Mouse (Mus musculus) MEL (cell line): Measurements from ENCODE around the gene Gm20521. TPM values are rescaled to one million over a fixed set of nuclear protein-coding genes. Genes with fewer than 3 reads are reported as not detected.

Source experiments
- DNase-seq: peaks from one replicate; pipeline ENCODE4 v3.0.0; 2011; ENCODE audit warnings: low read depth, low spot score
- H3K27ac ChIP-seq: 2 replicates; pipeline ENCODE4 v1.5.1; 2012; ENCODE audit warnings: low read depth, mild to moderate bottlenecking, control low read depth, low read length, moderate library complexity; ENCODE audit not compliant: control insufficient read depth
- H3K27me3 ChIP-seq, 2 experiments: fragments of 150-350 bp in 1 of 2; sonication (generic) in 1 of 2; 2 replicates each; pipeline ENCODE4 v1.6.1; 2012; ENCODE audit warnings: low read length in 2 of 2, mild to moderate bottlenecking in 2 of 2, improper control_type of control experiment in 1 of 2, moderate library complexity in 1 of 2; ENCODE audit not compliant: insufficient read depth in 2 of 2, control insufficient read depth in 1 of 2
- H3K36me3 ChIP-seq, 2 experiments: 2 replicates each; pipeline ENCODE4 v1.6.1; 2012 to 2014; ENCODE audit warnings: low read length in 2 of 2, improper control_type of control experiment in 1 of 2, inconsistent platforms in 1 of 2, mild to moderate bottlenecking in 1 of 2; ENCODE audit not compliant: insufficient read depth in 2 of 2, control insufficient read depth in 1 of 2
- H3K4me1 ChIP-seq, 2 experiments: fragments of 150-350 bp in 1 of 2; sonication (generic) in 1 of 2; 2 replicates each; pipeline ENCODE4 v1.6.1; 2012; ENCODE audit warnings: low read length in 2 of 2, improper control_type of control experiment in 1 of 2, mild to moderate bottlenecking in 1 of 2; ENCODE audit not compliant: insufficient read depth in 2 of 2, control insufficient read depth in 1 of 2
- H3K4me3 ChIP-seq, 2 experiments: fragments of 150-350 bp in 1 of 2; sonication (generic) in 1 of 2; 2 replicates each; pipeline ENCODE4 v1.5.1; 2012; ENCODE audit warnings: low read depth in 2 of 2, low read length in 2 of 2, mild to moderate bottlenecking in 2 of 2, moderate library complexity in 2 of 2, control low read depth in 1 of 2, improper control_type of control experiment in 1 of 2; ENCODE audit not compliant: control insufficient read depth in 1 of 2, insufficient read depth in 1 of 2
- H3K79me2 ChIP-seq: 2 replicates; pipeline ENCODE4 v1.6.1; 2012; ENCODE audit warnings: mild to moderate bottlenecking, low read length, moderate library complexity; ENCODE audit not compliant: control insufficient read depth, poor library complexity, insufficient read depth
- H3K9ac ChIP-seq: 2 replicates; pipeline ENCODE4 v1.6.1; 2012; ENCODE audit warnings: low read depth, mild to moderate bottlenecking, control low read depth, low read length, moderate library complexity; ENCODE audit not compliant: control insufficient read depth, poor library complexity, severe bottlenecking
- H3K9me3 ChIP-seq: fragments of 150-350 bp; sonication (generic); replicated peaks from 2 replicates; pipeline ENCODE4 v1.6.1; 2012; ENCODE audit warnings: mild to moderate bottlenecking, low read length, improper control_type of control experiment, moderate library complexity; ENCODE audit not compliant: insufficient read depth
- CHD1 ChIP-seq: IDR thresholded peaks from 2 replicates; pipeline ENCODE4 v1.6.1; 2012; ENCODE audit warnings: low read depth, mild to moderate bottlenecking, inconsistent platforms, low read length, improper control_type of control experiment
- CHD2 ChIP-seq: IDR thresholded peaks from 2 replicates; pipeline ENCODE4 v1.6.1; 2011; ENCODE audit warnings: low read length, improper control_type of control experiment
- E2F4 ChIP-seq: IDR thresholded peaks from 2 replicates; pipeline ENCODE4 v1.6.1; 2011; ENCODE audit warnings: low read depth, low read length, improper control_type of control experiment, borderline replicate concordance
- ELF1 ChIP-seq: IDR thresholded peaks from 2 replicates; pipeline ENCODE4 v1.6.1; 2014; ENCODE audit warnings: low read depth, mild to moderate bottlenecking, inconsistent platforms, low read length, improper control_type of control experiment, moderate library complexity
- EP300 ChIP-seq, 2 experiments: IDR thresholded peaks; 2 replicates each; pipeline ENCODE4 v1.6.1; 2011; ENCODE audit warnings: improper control_type of control experiment in 2 of 2, low read length in 2 of 2, low read depth in 1 of 2, mild to moderate bottlenecking in 1 of 2
- ETS1 ChIP-seq: IDR thresholded peaks from 2 replicates; pipeline ENCODE4 v1.6.1; 2012; ENCODE audit warnings: low read depth, mild to moderate bottlenecking, inconsistent platforms, low read length, improper control_type of control experiment, moderate library complexity
- GATA1 ChIP-seq: IDR thresholded peaks from 2 replicates; pipeline ENCODE4 v1.6.1; 2011; ENCODE audit warnings: low read depth, low read length, improper control_type of control experiment
- HCFC1 ChIP-seq: IDR thresholded peaks from 2 replicates; pipeline ENCODE4 v1.6.1; 2012; ENCODE audit warnings: low read depth, mild to moderate bottlenecking, inconsistent platforms, low read length, improper control_type of control experiment, moderate library complexity
- JUND ChIP-seq: IDR thresholded peaks from 2 replicates; pipeline ENCODE4 v1.6.1; 2011; ENCODE audit warnings: low read depth, mild to moderate bottlenecking, improper control_type of control experiment, low read length
- KAT2A ChIP-seq: conservative IDR thresholded peaks from 2 replicates; pipeline ENCODE4 v1.6.1; 2012; ENCODE audit warnings: low read depth, low read length, improper control_type of control experiment, inconsistent platforms
- MAX ChIP-seq: IDR thresholded peaks from 2 replicates; pipeline ENCODE4 v1.6.1; 2011; ENCODE audit warnings: low read length, improper control_type of control experiment
- MAZ ChIP-seq: IDR thresholded peaks from 2 replicates; pipeline ENCODE4 v1.6.1; 2012; ENCODE audit warnings: low read depth, mild to moderate bottlenecking, inconsistent platforms, low read length, improper control_type of control experiment
- MXI1 ChIP-seq: IDR thresholded peaks from 2 replicates; pipeline ENCODE4 v1.6.1; 2011; ENCODE audit warnings: mild to moderate bottlenecking, low read depth, low read length, improper control_type of control experiment
- NELFE ChIP-seq: IDR thresholded peaks from 2 replicates; pipeline ENCODE4 v1.6.1; 2011; ENCODE audit warnings: low read depth, low read length, improper control_type of control experiment
- POLR2AphosphoS2 ChIP-seq: IDR thresholded peaks from 2 replicates; pipeline ENCODE4 v1.6.1; 2011; ENCODE audit warnings: low read length, improper control_type of control experiment
- POLR2AphosphoS5 ChIP-seq: IDR thresholded peaks from 2 replicates; pipeline ENCODE4 v1.6.1; 2012; ENCODE audit warnings: low read depth, borderline replicate concordance, mild to moderate bottlenecking, inconsistent platforms, low read length, moderate library complexity, mixed read lengths
- SIN3A ChIP-seq: IDR thresholded peaks from 2 replicates; pipeline ENCODE4 v1.6.1; 2012; ENCODE audit warnings: low read length, improper control_type of control experiment, inconsistent platforms
- SMC3 ChIP-seq: IDR thresholded peaks from 2 replicates; pipeline ENCODE4 v1.6.1; 2011; ENCODE audit warnings: low read depth, low read length, improper control_type of control experiment
- TAL1 ChIP-seq: IDR thresholded peaks from 2 replicates; pipeline ENCODE4 v1.6.1; 2012; ENCODE audit warnings: mild to moderate bottlenecking, inconsistent platforms, low read length, moderate library complexity, mixed read lengths
- TBP ChIP-seq: IDR thresholded peaks from 2 replicates; pipeline ENCODE4 v1.8.0; 2011; ENCODE audit warnings: low read depth, low read length, improper control_type of control experiment
- TCF12 ChIP-seq: IDR thresholded peaks from 2 replicates; pipeline ENCODE4 v1.6.1; 2014; ENCODE audit warnings: low read depth, mild to moderate bottlenecking, inconsistent platforms, low read length, improper control_type of control experiment, moderate library complexity
- UBTF ChIP-seq: IDR thresholded peaks from 2 replicates; pipeline ENCODE4 v1.6.1; 2012; ENCODE audit warnings: low read depth, mild to moderate bottlenecking, inconsistent platforms, low read length, improper control_type of control experiment, moderate library complexity, borderline replicate concordance; ENCODE audit not compliant: insufficient read depth
- ZC3H11A ChIP-seq: IDR thresholded peaks from 2 replicates; pipeline ENCODE4 v1.6.1; 2012; ENCODE audit warnings: low read depth, mild to moderate bottlenecking, inconsistent platforms, low read length, improper control_type of control experiment
- ZKSCAN1 ChIP-seq: IDR thresholded peaks from 2 replicates; pipeline ENCODE4 v1.6.1; 2012; ENCODE audit warnings: low read depth, mild to moderate bottlenecking, inconsistent platforms, low read length, improper control_type of control experiment, moderate library complexity
- ZMIZ1 ChIP-seq: IDR thresholded peaks from 2 replicates; pipeline ENCODE4 v1.6.1; 2012; ENCODE audit warnings: low read depth, mild to moderate bottlenecking, inconsistent platforms, low read length, improper control_type of control experiment, moderate library complexity
- polyA plus RNA-seq, 2 experiments: library from polyadenylated mRNA; stranded (reverse) in 1 of 2; unstranded in 1 of 2; fragments of >175 nt in 1 of 2; fragments of >200 nt in 1 of 2; gene quantifications; 2 replicates each; pipeline versions ENCODE4 v1.2.1 to v1.2.4; 2012; ENCODE audit warnings: low replicate concordance in 2 of 2, low read depth in 1 of 2; ENCODE audit not compliant: insufficient read length in 2 of 2, insufficient read depth in 1 of 2, missing spikeins in 1 of 2
- total RNA-seq: library from RNA; depleted of rRNA; stranded (reverse); fragments of 300-350 nt; gene quantifications from 2 replicates; pipeline ENCODE4 v1.2.3, GENCODE M21; 2012

Gene Gm20521
- total and polyA plus RNA-seq, 3 experiments: 0.58 to 3.4 TPM; not detected in 1

- Histone ChIP-seq H3K4me1 (peaks cover 3 to 6% of the 10 kb centered on the region in 2 experiments; a peak in 3 of 4 replicates), H3K9me3 (no peaks in the 10 kb centered on the region), H3K4me3 (no peak overlapping the region), H3K36me3 (no peaks in the 10 kb centered on the region), H3K9ac (no peak overlapping the region), H3K27ac (no peak overlapping the region), H3K79me2 (peaks cover 6% of the 10 kb centered on the region), H3K27me3 (no peaks in the 10 kb centered on the region)
- TF ChIP-seq TAL1 (no peak), MAZ (no peak), ETS1 (no peak), SIN3A (no peak), ZKSCAN1 (no peak)
- no peak for DNase-seq
Observed at GRCm38 (mm10) chr14:54885309-54885708, 2.1 kb downstream of the Gm20521 start.

DNA sequence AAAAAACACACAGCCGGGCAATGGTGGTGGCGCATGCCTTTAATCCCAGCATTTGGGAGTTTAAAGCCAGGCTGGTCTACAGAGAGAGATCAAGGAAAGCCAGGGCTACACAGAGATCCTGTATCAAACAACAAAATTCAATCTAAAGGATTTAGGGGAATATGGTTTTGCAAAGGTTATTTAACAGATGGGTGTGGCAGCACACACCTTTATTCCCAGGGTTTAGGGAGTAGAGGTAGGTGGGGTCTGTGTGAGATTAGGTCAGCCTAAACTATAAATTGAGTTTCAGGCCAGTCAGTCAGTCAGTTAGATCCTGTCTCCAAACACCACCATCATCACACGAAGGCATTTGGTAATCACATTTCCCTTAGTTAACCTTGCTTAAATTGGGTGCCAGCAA lies 9.0 kb downstream of the Gm20521 start, which contains the start of gene Pabpn1:
TSS of gene Pabpn1 (plus strand) at position 301 of the 400 bp plus-strand sequence.
- Histone ChIP-seq H3K4me3 (peak within 1 kb of the TSS; percentile 53 to 91), H3K9ac (peak within 1 kb of the TSS; percentile 82), H3K27ac (peak within 1 kb of the TSS; percentile 77), H3K79me2 (peaks cover 19% of the 10 kb centered on the region), H3K4me1 (peaks cover 4 to 6% of the 10 kb centered on the region in 2 experiments; a peak in 3 of 4 replicates), H3K27me3 (no peaks in the 10 kb centered on the region), H3K36me3 (peaks cover 12 to 14% of the 10 kb centered on the region in 2 experiments), H3K9me3 (no peaks in the 10 kb centered on the region)
- no peak for DNase-seq
- TF ChIP-seq POLR2AphosphoS2: no peak
- TF ChIP-seq CHD1: no peak
- no peak for TF ChIP-seq HCFC1
- no peak for TF ChIP-seq JUND
- no peak for TF ChIP-seq POLR2AphosphoS5

GRCm38 (mm10) chr14:54893651-54894181 lies 10.5 kb downstream of the Gm20521 start:
- H3K27ac ChIP-seq: peak overlapping the region; percentile 77
- peaks cover 4 to 6% of the 10 kb centered on the region in 2 experiments; a peak in 3 of 4 replicates for H3K4me1 ChIP-seq
- no peaks in the 10 kb centered on the region for H3K27me3 ChIP-seq
- H3K36me3 ChIP-seq: peaks cover 12 to 14% of the 10 kb centered on the region in 2 experiments
- peak overlapping the region; percentile 53 to 91 for H3K4me3 ChIP-seq
- H3K9ac ChIP-seq: peak overlapping the region; percentile 100
- peaks cover 19% of the 10 kb centered on the region for H3K79me2 ChIP-seq
- no peaks in the 10 kb centered on the region for H3K9me3 ChIP-seq
- peak; percentile 99 for DNase-seq
- TF ChIP-seq ZC3H11A (no peak), TBP (peak; percentile 94), MAX (no peak), ELF1 (0 out of 2 replicates have a peak, but pooled peaks have one; percentile 21), TCF12 (peak; percentile 8), SMC3 (no peak), KAT2A (peak; percentile 40; the same call in 1 of the 2 replicates), CHD2 (peak; percentile 85), E2F4 (no peak), TAL1 (no peak), NELFE (peak; percentile 55; the same call in 1 of the 2 replicates), UBTF (no peak), GATA1 (no peak), ZMIZ1 (peak; percentile 52; the same call in 1 of the 2 replicates), POLR2AphosphoS5 (no peak), MXI1 (0 out of 2 replicates have a peak, but pooled peaks have one; percentile 57), HCFC1 (peak; percentile 84), EP300 (IDR thresholded peaks at IDR 0.05; ENCODE audit: low read depth in 1 of 2, low read length in 2 of 2) (no peak), ETS1 (peak; percentile 23; the same call in 1 of the 2 replicates)
